Mouse (Mus musculus): ENCODE measurements at regions not wholly inside any gene's neighbourhood (a gene's known extent, or its start where the extent isn't known, plus 50 kb on each side); places are given as distances from the start of the nearest gene placed in this dataset.

- Histone ChIP-seq H3K4me2 (no peak overlapping the region), H3K27me3 (no peaks in the 10 kb centered on the region), H3K4me3 (no peak overlapping the region), H3K9me3 (no peaks in the 10 kb centered on the region), H3K9ac (no peak overlapping the region), H3K36me3 (no peaks in the 10 kb centered on the region), H3K27ac (replicated peaks) (no peak overlapping the region), H3K4me1 (replicated peaks) (no peaks in the 10 kb centered on the region)
- 17% methylated on average over 5 of the region's 5 CpGs for WGBS
- no peak for ATAC-seq (ENCODE audit: low read depth)
These were observed 319.6 kb downstream of the Kcna4 start for GRCm38 (mm10) chr2:107609872-107610559.

GRCm38 (mm10) chr2:107611811-107612210 is 321.4 kb downstream of the Kcna4 start:
- H3K27ac ChIP-seq (replicated peaks): no peak overlapping the region
- ATAC-seq (ENCODE audit: low read depth): no peak
- 47% methylated on average over 5 of the region's 5 CpGs for WGBS
- H3K4me1 ChIP-seq (replicated peaks): no peaks in the 10 kb centered on the region
- H3K27me3 ChIP-seq: no peaks in the 10 kb centered on the region
- no peaks in the 10 kb centered on the region for H3K36me3 ChIP-seq
- no peak overlapping the region for H3K9ac ChIP-seq
- no peak overlapping the region for H3K4me2 ChIP-seq
- H3K4me3 ChIP-seq: no peak overlapping the region
- no peaks in the 10 kb centered on the region for H3K9me3 ChIP-seq

DNA sequence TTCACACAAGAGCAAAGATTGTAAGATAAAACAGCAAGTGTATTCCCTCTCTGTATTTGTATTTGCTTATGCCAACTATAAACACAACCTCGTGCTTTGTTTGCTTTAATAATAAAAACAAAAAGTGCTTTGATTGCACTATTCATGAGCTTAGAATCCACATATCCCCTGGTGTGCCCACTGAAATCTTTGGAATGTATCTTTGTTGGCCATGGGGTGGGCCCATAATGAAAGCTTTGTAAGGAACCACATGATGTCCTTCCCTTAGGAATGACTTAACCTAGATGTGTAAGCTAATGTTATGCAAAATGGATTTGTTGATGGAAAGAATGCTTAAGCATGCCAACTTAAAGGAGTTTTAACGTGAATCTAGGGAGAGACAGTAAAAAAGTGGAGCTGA is 321.8 kb downstream of the Kcna4 start:
- no peak overlapping the region for H3K27ac ChIP-seq (replicated peaks)
- ATAC-seq (ENCODE audit: low read depth): no peak
- H3K4me2 ChIP-seq: no peak overlapping the region
- no peaks in the 10 kb centered on the region for H3K27me3 ChIP-seq
- H3K4me1 ChIP-seq (replicated peaks): no peaks in the 10 kb centered on the region
- no peaks in the 10 kb centered on the region for H3K36me3 ChIP-seq
- H3K4me3 ChIP-seq: no peak overlapping the region
- 15% methylated on average over 2 of the region's 2 CpGs for WGBS
- H3K9me3 ChIP-seq: no peaks in the 10 kb centered on the region
- no peak overlapping the region for H3K9ac ChIP-seq

GRCm38 (mm10) chr2:107614715-107615114 is 324.3 kb downstream of the Kcna4 start:
- Histone ChIP-seq H3K4me3 (no peak overlapping the region), H3K4me1 (replicated peaks) (no peaks in the 10 kb centered on the region), H3K27ac (replicated peaks) (no peak overlapping the region), H3K9ac (no peak overlapping the region), H3K4me2 (no peak overlapping the region), H3K9me3 (no peaks in the 10 kb centered on the region), H3K27me3 (no peaks in the 10 kb centered on the region), H3K36me3 (no peaks in the 10 kb centered on the region)
- WGBS: 79% methylated on average over 3 of the region's 3 CpGs
- ATAC-seq (ENCODE audit: low read depth): no peak

GRCm38 (mm10) chr2:107627458-107627857 is 337.0 kb downstream of the Kcna4 start:
- H3K27ac ChIP-seq (replicated peaks): no peak overlapping the region
- no peak overlapping the region for H3K4me3 ChIP-seq
- no peaks in the 10 kb centered on the region for H3K4me1 ChIP-seq (replicated peaks)
- no peak overlapping the region for H3K9ac ChIP-seq
- no peaks in the 10 kb centered on the region for H3K36me3 ChIP-seq
- H3K27me3 ChIP-seq: no peaks in the 10 kb centered on the region
- H3K4me2 ChIP-seq: no peak overlapping the region
- no peaks in the 10 kb centered on the region for H3K9me3 ChIP-seq
- ATAC-seq (ENCODE audit: low read depth): no peak

- Histone ChIP-seq H3K27ac (replicated peaks) (no peak overlapping the region), H3K36me3 (no peaks in the 10 kb centered on the region), H3K27me3 (no peaks in the 10 kb centered on the region), H3K9me3 (no peaks in the 10 kb centered on the region), H3K4me2 (no peak overlapping the region), H3K4me3 (no peak overlapping the region), H3K4me1 (replicated peaks) (no peaks in the 10 kb centered on the region), H3K9ac (no peak overlapping the region)
- ATAC-seq (ENCODE audit: low read depth): no peak
These were observed 368.7 kb downstream of the Kcna4 start for GRCm38 (mm10) chr2:107659176-107659575.
